Comparison of ENCODE assay signal across 37 mouse cellular contexts in genomic region chr11:109434233-109434798, GRCm38 (mm10). TPM values are rescaled to one million over a fixed set of nuclear protein-coding genes. Genes with fewer than 3 reads are reported as not detected.
A peak's percentile ranks its signal among the peaks of the same experiment; 100 is the strongest.
DNase-seq lines count a peak whose midpoint lies in the region; ATAC-seq and TF ChIP-seq lines count a peak whose summit lies in the region.
"Had no signal": no experiment of that assay in that cellular context is flagged by ENCODE, and none has a peak within 500 bp of the region (broad histone marks: within the 10 kb centered on the region; RNA-seq: fewer than 3 reads in every experiment).

No protein-coding gene starts in this region.

- H3K4me2 ChIP-seq in intestine, postnatal 0 days (replicated peaks; ENCODE audit: low read depth) = no peak overlapping the region
- H3K4me2 ChIP-seq: forebrain, embryonic 13.5 days; heart, embryonic 13.5 days; hindbrain, embryonic 14.5 days; intestine, embryonic 15.5 days; limb, embryonic 13.5 days; liver, embryonic 11.5 days; lung, embryonic 15.5 days; midbrain, embryonic 13.5 days; neural tube, embryonic 15.5 days had no signal

- H3K27ac ChIP-seq in heart, adult 2 months = no peak overlapping the region
- H3K27ac ChIP-seq in intestine, postnatal 0 days (ENCODE audit: low read depth, low read length) = no peak overlapping the region
- no peak overlapping the region for H3K27ac ChIP-seq in left cerebral cortex, adult 2 months
- H3K27ac ChIP-seq: forebrain, embryonic 13.5 days; heart, embryonic 13.5 days; hindbrain, embryonic 14.5 days; intestine, embryonic 15.5 days; limb, embryonic 13.5 days; lung, embryonic 15.5 days; midbrain, embryonic 13.5 days; neural tube, embryonic 15.5 days; stomach, postnatal 0 days had no signal

- H3K79me2 ChIP-seq in heart, adult 2 months (replicated peaks; ENCODE audit: control insufficient read depth, insufficient read depth, low read length) = no peaks in the 10 kb centered on the region

- DNase-seq in heart, adult 11 months = peak; percentile 79
- DNase-seq in heart, adult 2 months = no peak
- no peak for DNase-seq in frontal cortex, adult 2 months (ENCODE audit: extremely low spot score in 1 of 2, low spot score in 1 of 2)
- no peak for DNase-seq in left cerebral cortex, adult 2 months (ENCODE audit: extremely low spot score in 1 of 2, low spot score in 2 of 2)
- DNase-seq: adrenal gland, postnatal 25 days; cerebellum, adult 11-12 months; cerebellum, adult 9-11 months; gastrocnemius, postnatal 25 days; heart, postnatal 10 days; kidney, adult 9 months; kidney, postnatal 10 days; right cerebral cortex, postnatal 25 days; spleen, adult 18-20 months; thymus, adult 18-20 months; thymus, postnatal 25 days had no signal

- H3K9ac ChIP-seq in heart, adult 2 months (ENCODE audit: low read depth, low read length) = no peak overlapping the region
- H3K9ac ChIP-seq in intestine, postnatal 0 days (ENCODE audit: low read depth, low read length) = no peak overlapping the region
- H3K9ac ChIP-seq: forebrain, embryonic 13.5 days; heart, embryonic 13.5 days; hindbrain, embryonic 14.5 days; intestine, embryonic 15.5 days; limb, embryonic 13.5 days; lung, embryonic 15.5 days; midbrain, embryonic 13.5 days; neural tube, embryonic 15.5 days had no signal

- no peaks in the 10 kb centered on the region for H3K27me3 ChIP-seq in heart, adult 2 months (ENCODE audit: control insufficient read depth, insufficient read depth, low read length)
- no peaks in the 10 kb centered on the region for H3K27me3 ChIP-seq in intestine, postnatal 0 days (replicated peaks; ENCODE audit: control insufficient read depth, insufficient read depth, low read length)
- H3K27me3 ChIP-seq: forebrain, embryonic 13.5 days; heart, embryonic 13.5 days; intestine, embryonic 15.5 days; limb, embryonic 13.5 days; lung, embryonic 15.5 days; midbrain, embryonic 13.5 days; neural tube, embryonic 15.5 days; Patski had no signal

- H3K4me1 ChIP-seq in heart, adult 2 months (ENCODE audit: control insufficient read depth, insufficient read depth, low read length) = no peaks in the 10 kb centered on the region; the same call in 1 of the 2 replicates
- H3K4me1 ChIP-seq in intestine, postnatal 0 days (replicated peaks; ENCODE audit: control insufficient read depth, insufficient read depth, low read length) = no peaks in the 10 kb centered on the region

- WGBS in heart, adult 2 months = 84% methylated on average over 16 of the region's 16 CpGs
- 90% methylated on average over 16 of the region's 16 CpGs for WGBS in intestine, postnatal 0 days

- TF ChIP-seq EP300 in heart, adult 2 months (IDR thresholded peaks at IDR 0.05; ENCODE audit: insufficient read depth, low read depth, low read length) = no peak

- no peak for TF ChIP-seq POLR2A in heart, adult 2 months (IDR thresholded peaks at IDR 0.05; ENCODE audit: insufficient read depth, low read depth, low read length)

- no peaks in the 10 kb centered on the region for H3K9me3 ChIP-seq in intestine, postnatal 0 days (ENCODE audit: control insufficient read depth)
- H3K9me3 ChIP-seq: forebrain, embryonic 13.5 days; heart, embryonic 13.5 days; intestine, embryonic 15.5 days; limb, embryonic 13.5 days; lung, embryonic 15.5 days; midbrain, embryonic 13.5 days; neural tube, embryonic 15.5 days had no signal

- H3K36me3 ChIP-seq in heart, adult 2 months (ENCODE audit: control insufficient read depth, insufficient read depth, low read length) = no peaks in the 10 kb centered on the region
- H3K36me3 ChIP-seq in intestine, postnatal 0 days (ENCODE audit: control insufficient read depth, insufficient read depth) = peaks cover 48% of the 10 kb centered on the region

- TF ChIP-seq CTCF in heart, adult 2 months (IDR thresholded peaks at IDR 0.05) = no peak
- no peak for TF ChIP-seq CTCF in intestine, postnatal 0 days (IDR thresholded peaks at IDR 0.05; ENCODE audit: low read depth)
- TF ChIP-seq CTCF in left cerebral cortex, adult 2 months (IDR thresholded peaks at IDR 0.05) = no peak

- peak; percentile 41 for ATAC-seq in common myeloid progenitor, adult 5-6 weeks (replicated peaks; ENCODE audit: low read depth, poor library complexity, severe bottlenecking)
- 0 out of 2 replicates have a peak, but pooled peaks have one; percentile 29 for ATAC-seq in monocyte, adult 5-6 weeks (replicated peaks; ENCODE audit: insufficient number of reproducible peaks, low FRiP score, low TSS enrichment, poor library complexity, severe bottlenecking)
- ATAC-seq in intestine, postnatal 0 days = no peak
- ATAC-seq: forebrain, embryonic 13.5 days; intestine, embryonic 15.5 days; midbrain, embryonic 13.5 days; Patski had no signal

- no peak overlapping the region for H3K4me3 ChIP-seq in heart, adult 2 months
- H3K4me3 ChIP-seq in intestine, postnatal 0 days (ENCODE audit: low read depth, low read length) = no peak overlapping the region
- no peak overlapping the region for H3K4me3 ChIP-seq in left cerebral cortex, adult 2 months
- H3K4me3 ChIP-seq: erythroblast, embryonic 14.5 days; forebrain, embryonic 13.5 days; heart, embryonic 13.5 days; intestine, embryonic 15.5 days; limb, embryonic 13.5 days; lung, embryonic 15.5 days; midbrain, embryonic 13.5 days; neural tube, embryonic 15.5 days had no signal

- intact Hi-C loops in heart, adult 2 months (cut with DNase I) = no loop called here
- intact Hi-C loops in left cerebral cortex, adult 2 months (cut with DNase I) = no loop called here

RNA-seq across cellular contexts. Expression of gene Amz2, which starts 8.6 kb away (rescaled TPM):
- 10 to 100 TPM; 50.2 to 57.5 TPM for total RNA-seq in heart, adult 2 months (2021)
- polyA plus RNA-seq in heart, adult 2 months (2012; rRNA removed) = 52.4 and 99.9 TPM in 2 replicates
- 50.8 and 62.2 TPM in 2 replicates for total RNA-seq in common myeloid progenitor, adult 5-6 weeks (2017)
- total RNA-seq in monocyte, adult 5-6 weeks (2017) = 32.6 to 34.9 TPM (median 33.6 TPM) in 3 replicates
- polyA plus RNA-seq in intestine, postnatal 0 days (2015; fragmentation: Nextera tagmentation; extraction: Ambion mirVana) = 22.7 and 23.8 TPM in 2 replicates
- 62.0 and 65.4 TPM in 2 replicates for polyA plus RNA-seq in frontal cortex, adult 2 months (2012; rRNA removed)
- total RNA-seq in left cerebral cortex, adult 2 months (2021) = 10 to 100 TPM; 49.5 TPM

RNA-seq across cellular contexts. Expression of gene 9930022D16Rik, which starts 20.6 kb away (rescaled TPM):
- total RNA-seq in heart, adult 2 months (2021) = not detected
- not detected in 2 replicates for polyA plus RNA-seq in heart, adult 2 months (2012; rRNA removed)
- 0.58 TPM in 1 of 2 replicates, not detected in the other for total RNA-seq in common myeloid progenitor, adult 5-6 weeks (2017)
- 0.85 to 6.5 TPM (median 1.6 TPM) in 3 replicates for total RNA-seq in monocyte, adult 5-6 weeks (2017)
- 0.08 TPM in 1 of 2 replicates, not detected in the other for polyA plus RNA-seq in intestine, postnatal 0 days (2015; fragmentation: Nextera tagmentation; extraction: Ambion mirVana)
- 0.06 TPM in 1 of 2 replicates, not detected in the other for polyA plus RNA-seq in frontal cortex, adult 2 months (2012; rRNA removed)
- not detected for total RNA-seq in left cerebral cortex, adult 2 months (2021)
- total RNA-seq: adrenal gland, postnatal 25 days; gastrocnemius, adult 18-20 months; gastrocnemius, postnatal 25 days; heart, adult 8-10 months; heart, postnatal 10 days; layer of hippocampus, postnatal 10 days; left cerebral cortex, adult 8-10 months; left cerebral cortex, postnatal 36 days had no signal
- polyA plus RNA-seq: forebrain, embryonic 13.5 days; heart, embryonic 13.5 days; hindbrain, embryonic 14.5 days; intestine, embryonic 15.5 days; large intestine, adult 2 months; limb, embryonic 13.5 days; liver, embryonic 11.5 days; liver, embryonic 16.5 days; lung, embryonic 15.5 days; midbrain, embryonic 13.5 days; Patski; stomach, postnatal 0 days had no signal

RNA-seq across cellular contexts. Expression of gene Arsg, which starts 38.9 kb away (rescaled TPM):
- 1 to 10 TPM; 1.2 to 1.3 TPM for total RNA-seq in heart, adult 2 months (2021)
- polyA plus RNA-seq in heart, adult 2 months (2012; rRNA removed) = 1.5 and 1.8 TPM in 2 replicates
- total RNA-seq in common myeloid progenitor, adult 5-6 weeks (2017) = 1.8 and 2.7 TPM in 2 replicates
- total RNA-seq in monocyte, adult 5-6 weeks (2017) = 0.96 to 2.5 TPM (median 1.1 TPM) in 3 replicates
- polyA plus RNA-seq in intestine, postnatal 0 days (2015; fragmentation: Nextera tagmentation; extraction: Ambion mirVana) = 50.9 and 54.4 TPM in 2 replicates
- polyA plus RNA-seq in frontal cortex, adult 2 months (2012; rRNA removed) = 13.5 and 17.2 TPM in 2 replicates
- 10 to 100 TPM; 10.2 to 11.1 TPM for total RNA-seq in left cerebral cortex, adult 2 months (2021)

RNA-seq across cellular contexts. Expression of gene Slc16a6, which starts 39.1 kb away (rescaled TPM):
- 1 to 10 TPM; 4.9 to 8.2 TPM for total RNA-seq in heart, adult 2 months (2021)
- polyA plus RNA-seq in heart, adult 2 months (2012; rRNA removed) = 1.8 and 2.1 TPM in 2 replicates
- total RNA-seq in common myeloid progenitor, adult 5-6 weeks (2017) = 11.5 and 12.8 TPM in 2 replicates
- 9.1 to 20.3 TPM (median 11.3 TPM) in 3 replicates for total RNA-seq in monocyte, adult 5-6 weeks (2017)
- 129 and 143 TPM in 2 replicates for polyA plus RNA-seq in intestine, postnatal 0 days (2015; fragmentation: Nextera tagmentation; extraction: Ambion mirVana)
- 7.4 and 9.0 TPM in 2 replicates for polyA plus RNA-seq in frontal cortex, adult 2 months (2012; rRNA removed)
- 10 to 100 TPM; 11.6 to 12.3 TPM for total RNA-seq in left cerebral cortex, adult 2 months (2021)
